Mouse (Mus musculus) gastrocnemius, postnatal 4 days (tissue): Measurements from ENCODE around the gene Dcun1d3. TPM values are rescaled to one million over a fixed set of nuclear protein-coding genes. Genes with fewer than 3 reads are reported as not detected.

ENCODE experiments used
- DNase-seq, 2 experiments: peaks; one replicate each; pipeline ENCODE4 v3.0.0; 2021 to 2022; ENCODE audit warnings: low spot score in 2 of 2, mixed read lengths in 2 of 2
- total RNA-seq, 2 experiments: library from RNA; stranded (reverse); gene quantifications; 2 replicates each; pipeline ENCODE4 v1.2.3; 2021

Gene Dcun1d3
- total RNA-seq, 2 experiments from 2014 or later = 17.6 to 19.8 TPM

- DNase-seq = no peak
These were observed 60.7 kb downstream of the Dcun1d3 start for GRCm38 (mm10) chr7:119835371-119835770.

- DNase-seq = no peak
These were observed 87.4 kb downstream of the Dcun1d3 start for GRCm38 (mm10) chr7:119808723-119809122.

- DNase-seq = no peak
These were observed 88.7 kb downstream of the Dcun1d3 start for GRCm38 (mm10) chr7:119807396-119807795.

Other genes starting within 250 kb of the Dcun1d3 start
- gene Acsm4, start 206.3 kb downstream of the Dcun1d3 start, total RNA-seq = not detected
- gene Thumpd1, start 175.5 kb downstream of the Dcun1d3 start, total RNA-seq = 10 to 100 TPM; 25.6 to 28.6 TPM
- not detected for gene Acsm3, start 135.4 kb downstream of the Dcun1d3 start, total RNA-seq
- 1 to 10 TPM; 6.6 to 7.0 TPM for gene Rexo5, start 102.3 kb downstream of the Dcun1d3 start, total RNA-seq
- gene Eri2, start 102.2 kb downstream of the Dcun1d3 start, total RNA-seq = 1 to 10 TPM; 6.0 to 6.2 TPM
- 1 to 10 TPM; 6.8 to 7.4 TPM for gene Lyrm1, start 437 bp downstream of the Dcun1d3 start, total RNA-seq
- not detected for gene Dnah3, start 199.0 kb upstream of the Dcun1d3 start, total RNA-seq
- gene Tmem159, start 206.1 kb upstream of the Dcun1d3 start, total RNA-seq = 10 to 100 TPM; 11.2 to 11.4 TPM
- 1 to 10 TPM; 1.4 to 2.2 TPM for gene Zp2, start 249.0 kb upstream of the Dcun1d3 start, total RNA-seq